Mouse (Mus musculus) heart, postnatal 36 days (tissue): Measurements from ENCODE around the gene Gm17387. TPM values are rescaled to one million over a fixed set of nuclear protein-coding genes. Genes with fewer than 3 reads are reported as not detected.
A peak's percentile ranks its signal among the peaks of the same experiment; 100 is the strongest.
"Not testable (repeated sequence)": the region's sequence is repeated elsewhere in the genome, so short reads cannot be mapped to it uniquely, and the experiment has no call there.

ENCODE experiments used
- DNase-seq, 2 experiments: peaks; one replicate each; pipeline ENCODE4 v3.0.0; 2021 to 2022
- intact Hi-C: fragments of 180-260 bp; cut with DNase I; formaldehyde crosslinking; loops from one replicate; pipeline ENCODE4 v1.15.1; 2025
- total RNA-seq, 2 experiments: library from RNA; stranded (reverse); gene quantifications; 2 replicates each; pipeline ENCODE4 v1.2.3; 2021

The Gm17387 gene
- total RNA-seq, 2 experiments from 2014 or later = not detected

- intact Hi-C loops = no loop called here
- DNase-seq = no peak
Observed at GRCm38 (mm10) chr7:141011238-141011770, 17.6 kb upstream of the Gm17387 start.

GRCm38 (mm10) chr7:141016707-141017697 lies 11.9 kb upstream of the Gm17387 start:
- intact Hi-C loops = no loop called here
- no peak for DNase-seq

- DNase-seq, intact Hi-C loops: not testable (repeated sequence)
Observed at GRCm38 (mm10) chr7:141017824-141018223, 11.1 kb upstream of the Gm17387 start, which contains the start of gene Ifitm6. Gene Ifitm6, minus strand, starts transcription at chr7:141017924.

- DNase-seq = no peak
- intact Hi-C loops = no loop called here
Observed at GRCm38 (mm10) chr7:141019028-141019427, 9.9 kb upstream of the Gm17387 start.

GRCm38 (mm10) chr7:141021489-141022449 lies 7.2 kb upstream of the Gm17387 start:
- intact Hi-C loops = no loop called here
- DNase-seq = no peak

- intact Hi-C loops = no loop called here
- DNase-seq = no peak
Observed at GRCm38 (mm10) chr7:141024865-141025838, 3.8 kb upstream of the Gm17387 start.

GRCm38 (mm10) chr7:141026097-141026739 lies 2.7 kb upstream of the Gm17387 start:
- intact Hi-C loops = no loop called here

GRCm38 (mm10) chr7:141026740-141027098 lies 2.2 kb upstream of the Gm17387 start:
- intact Hi-C loops = no loop called here
- no peak for DNase-seq

More at GRCm38 (mm10) chr7:141026097-141026739, 2.7 kb upstream of the Gm17387 start:
- no peak for DNase-seq

- no peak for DNase-seq
- intact Hi-C loops = no loop called here
Observed at GRCm38 (mm10) chr7:141030390-141030789, 1.5 kb downstream of the Gm17387 start.

- no peak for DNase-seq
- intact Hi-C loops = no loop called here
Observed at GRCm38 (mm10) chr7:141032458-141033167, 3.7 kb downstream of the Gm17387 start.

GRCm38 (mm10) chr7:141036624-141037023 lies 7.7 kb downstream of the Gm17387 start:
- DNase-seq, intact Hi-C loops: not testable (repeated sequence)

- intact Hi-C loops = no loop called here
- DNase-seq = no peak
Observed at GRCm38 (mm10) chr7:141038090-141039032, 9.4 kb downstream of the Gm17387 start.

GRCm38 (mm10) chr7:141039386-141040107 lies 10.6 kb downstream of the Gm17387 start:
- intact Hi-C loops = no loop called here
- DNase-seq = no peak

GRCm38 (mm10) chr7:141040867-141041606 lies 12.1 kb downstream of the Gm17387 start:
- DNase-seq = no peak
- intact Hi-C loops = no loop called here

GRCm38 (mm10) chr7:141041661-141042060 lies 12.7 kb downstream of the Gm17387 start:
- DNase-seq = peak; percentile 77 to 80
- intact Hi-C loops = no loop called here

- DNase-seq = no peak
- intact Hi-C loops = no loop called here
Observed at GRCm38 (mm10) chr7:141042539-141042938, 13.6 kb downstream of the Gm17387 start.
